Mouse (Mus musculus) mesoderm, embryonic 11.5 days (tissue): ENCODE measurements at regions not wholly inside any gene's neighbourhood (a gene's known extent, or its start where the extent isn't known, plus 50 kb on each side); places are given as distances from the start of the nearest gene placed in this dataset.

Source experiments
- DNase-seq: peaks from one replicate; pipeline ENCODE4 v3.0.0-alpha.2; 2012; ENCODE audit warnings: low read depth, low spot score

DNA sequence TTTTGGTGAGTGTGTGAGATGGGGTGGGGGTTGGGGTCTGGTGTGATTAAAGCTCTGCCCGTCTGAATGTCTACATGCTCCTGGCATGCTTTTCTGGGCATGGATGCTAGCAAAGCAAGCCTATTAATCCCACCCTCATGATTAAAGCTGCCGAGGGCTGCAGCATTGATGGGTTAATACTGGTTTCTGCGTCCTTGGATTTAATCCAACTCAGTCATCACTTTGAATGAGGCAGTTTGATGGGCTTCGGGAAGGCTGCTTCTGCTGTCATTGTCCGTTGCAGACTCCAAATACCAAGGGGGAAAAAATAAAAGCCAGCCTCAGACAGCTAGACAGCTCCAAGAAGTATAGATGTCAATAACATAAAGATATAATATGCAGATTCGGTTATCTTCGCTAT is 944.7 kb downstream of the Slc4a3 start:
- DNase-seq = no peak

GRCm38 (mm10) chr1:76491187-76491586 is 945.1 kb downstream of the Slc4a3 start:
- no peak for DNase-seq

DNA sequence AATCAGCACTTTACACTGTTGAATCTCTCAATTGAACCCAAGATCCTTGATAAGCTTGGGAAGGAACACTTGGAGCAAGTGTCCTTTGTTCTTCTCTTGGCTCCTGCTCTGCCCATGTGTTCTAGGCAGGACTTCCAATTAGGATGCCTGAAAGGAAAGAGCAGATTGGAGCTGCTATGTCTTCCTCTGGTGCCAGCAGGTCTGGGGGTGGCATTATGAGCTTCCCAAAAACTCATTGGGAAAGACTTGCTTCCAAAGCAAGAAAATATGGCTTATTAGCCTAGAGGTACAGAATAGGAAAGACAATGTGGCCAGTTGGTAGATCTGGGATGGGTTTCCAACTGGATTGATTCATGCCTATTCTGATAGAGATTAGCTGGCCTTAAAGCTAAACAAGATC is 959.1 kb downstream of the Slc4a3 start:
- no peak for DNase-seq

DNA sequence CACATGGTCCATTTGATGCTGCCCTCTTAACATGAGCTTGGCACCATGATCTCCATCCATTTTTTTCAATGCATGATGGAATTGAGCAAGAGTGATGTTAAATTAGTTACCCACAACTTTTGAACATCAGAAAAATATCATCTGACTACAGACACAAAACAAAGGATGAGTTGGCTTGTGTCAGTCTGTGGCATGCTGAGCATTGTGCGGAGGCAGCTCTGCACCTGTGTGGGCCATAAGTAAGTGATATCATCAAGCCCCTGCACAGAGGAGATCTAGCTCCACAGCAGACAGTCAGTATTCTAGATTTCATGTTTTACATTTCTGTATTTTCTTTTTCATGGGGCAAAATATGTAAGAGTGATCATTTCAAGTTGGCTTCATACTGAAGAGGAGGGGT is 962.8 kb downstream of the Slc4a3 start:
- no peak for DNase-seq

- no peak for DNase-seq
Observed at GRCm38 (mm10) chr1:76509486-76509885, 963.4 kb downstream of the Slc4a3 start.

DNA sequence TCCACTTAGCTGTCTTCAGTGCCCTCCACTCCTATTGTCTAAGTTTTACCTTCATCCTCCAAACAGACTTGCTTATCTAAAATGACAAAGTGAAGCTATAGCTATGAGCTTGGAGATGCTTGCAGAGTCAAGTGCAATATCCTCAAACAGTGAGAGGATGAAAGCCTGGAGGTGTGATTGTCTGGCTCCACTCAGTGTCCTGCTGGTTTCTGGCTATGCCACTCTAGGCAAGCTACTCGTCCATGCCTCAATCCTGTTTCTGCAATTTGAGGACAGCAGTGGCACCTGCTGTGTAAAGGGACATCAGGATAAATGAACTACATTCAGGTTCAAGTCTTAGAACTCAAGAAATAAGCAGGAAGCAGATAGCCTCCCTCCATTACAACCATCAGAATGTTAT is 966.1 kb downstream of the Slc4a3 start:
- no peak for DNase-seq

DNA sequence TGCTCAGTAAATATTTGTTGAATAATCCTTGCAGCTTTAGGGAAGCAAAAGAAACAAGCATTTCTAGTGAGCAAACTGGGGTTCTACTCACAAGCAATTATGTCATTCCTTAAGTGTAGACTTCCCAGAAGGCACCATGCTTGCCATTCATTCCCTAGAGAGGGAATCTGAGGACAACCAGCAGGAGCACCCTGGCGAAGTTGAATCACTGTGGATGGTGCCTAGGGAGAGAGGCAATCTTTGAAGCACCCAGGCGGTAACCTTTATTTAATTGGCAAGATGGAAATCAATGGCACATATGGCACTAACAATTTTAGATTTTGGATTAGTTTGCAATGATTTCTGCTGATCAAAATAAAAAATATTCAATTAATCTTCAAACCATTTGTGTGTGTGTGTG is 967.4 kb downstream of the Slc4a3 start:
- no peak for DNase-seq

- peak; percentile 66 for DNase-seq
Observed at GRCm38 (mm10) chr1:76529531-76529930, 983.5 kb downstream of the Slc4a3 start.

GRCm38 (mm10) chr1:76530342-76530741 is 984.3 kb downstream of the Slc4a3 start:
- DNase-seq = no peak

DNA sequence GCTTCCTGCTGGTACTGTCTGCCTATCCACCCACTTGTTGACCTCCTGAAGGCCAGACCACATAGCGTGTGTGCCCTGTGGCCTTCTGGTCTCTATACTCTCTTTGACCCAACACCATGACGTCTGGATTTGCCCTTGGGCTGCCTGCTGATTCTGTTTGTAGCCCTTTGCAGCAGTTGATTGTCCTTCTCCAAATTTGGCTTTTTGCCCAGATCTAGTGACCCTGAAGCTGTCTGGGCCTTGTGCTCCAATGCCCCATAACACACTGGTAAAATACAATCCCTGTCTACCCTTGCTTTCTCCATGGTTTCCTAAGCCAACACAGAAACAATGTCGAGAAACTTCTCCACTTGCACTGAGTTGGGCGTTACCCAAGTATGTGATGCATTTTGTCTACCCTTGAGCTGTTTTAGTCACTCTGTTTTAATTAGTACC is 979.3 kb downstream of the Epha4 start:
- DNase-seq = peak; percentile 54

DNA sequence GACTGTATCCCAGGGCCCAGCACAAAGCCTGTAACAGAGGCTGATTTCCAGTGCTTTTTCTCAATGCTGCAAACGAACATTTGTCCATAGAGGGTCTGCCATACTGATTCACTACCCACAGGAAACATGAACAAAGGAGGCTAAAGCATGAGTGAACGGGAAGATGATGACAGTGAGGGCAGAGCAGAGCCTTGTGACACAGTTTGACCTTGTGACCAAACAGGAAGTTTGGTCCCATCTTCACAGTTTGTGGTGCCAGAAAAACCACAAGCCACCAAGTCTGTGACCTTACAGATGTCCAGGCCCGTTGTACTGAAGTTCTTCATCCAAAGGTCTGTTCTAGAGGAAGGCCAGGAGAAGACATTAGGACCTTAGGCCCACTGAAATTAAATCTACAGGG is 974.4 kb downstream of the Epha4 start:
- no peak for DNase-seq

GRCm38 (mm10) chr1:76550876-76551275 is 964.0 kb downstream of the Epha4 start:
- DNase-seq = no peak

- DNase-seq = no peak
Observed at GRCm38 (mm10) chr1:76559441-76559840, 955.4 kb downstream of the Epha4 start.

DNA sequence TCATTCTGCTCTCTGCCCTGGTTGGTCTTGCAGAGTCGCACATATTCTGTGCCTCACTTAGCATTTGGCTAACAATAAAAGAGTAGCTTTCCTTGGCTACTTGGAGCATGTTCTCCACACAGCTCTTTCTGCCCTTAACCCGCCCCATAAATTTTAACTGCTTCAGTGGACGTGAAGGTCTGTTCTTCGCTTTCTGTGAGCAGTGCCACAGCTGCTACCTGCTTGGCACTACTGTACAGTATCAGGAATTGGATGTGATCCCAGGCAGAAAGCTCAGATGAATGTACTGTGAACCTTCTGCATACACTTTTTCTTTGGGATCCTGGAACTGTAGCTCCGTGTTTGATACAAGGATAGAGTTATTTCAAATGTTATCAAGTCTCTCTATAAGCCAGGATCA is 939.4 kb downstream of the Epha4 start:
- peak; percentile 14 for DNase-seq

DNA sequence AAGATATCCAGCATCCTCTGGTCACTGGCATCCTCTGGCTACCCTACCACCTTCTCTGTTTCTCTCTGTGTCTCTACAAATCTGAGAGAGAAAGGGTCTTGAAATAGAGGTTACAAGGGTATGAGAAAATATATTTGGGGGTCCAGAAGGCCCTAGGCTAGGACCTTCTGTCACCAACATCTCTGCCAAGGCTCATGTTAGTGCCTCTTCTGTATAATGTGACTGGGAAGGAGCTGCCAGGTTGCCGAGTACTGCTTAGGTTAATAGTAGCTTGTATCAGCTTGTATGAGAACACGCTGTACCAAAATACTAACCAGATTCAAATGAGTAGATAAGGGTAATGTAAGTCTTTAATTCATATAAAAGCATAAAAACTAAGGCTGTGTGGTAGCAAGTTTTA is 929.0 kb downstream of the Epha4 start:
- no peak for DNase-seq

- DNase-seq = no peak
Observed at GRCm38 (mm10) chr1:76625831-76626230, 889.1 kb downstream of the Epha4 start.

- no peak for DNase-seq
Observed at GRCm38 (mm10) chr1:76629861-76630260, 885.0 kb downstream of the Epha4 start.

GRCm38 (mm10) chr1:76634071-76634470 is 880.8 kb downstream of the Epha4 start:
- DNase-seq = no peak

DNA sequence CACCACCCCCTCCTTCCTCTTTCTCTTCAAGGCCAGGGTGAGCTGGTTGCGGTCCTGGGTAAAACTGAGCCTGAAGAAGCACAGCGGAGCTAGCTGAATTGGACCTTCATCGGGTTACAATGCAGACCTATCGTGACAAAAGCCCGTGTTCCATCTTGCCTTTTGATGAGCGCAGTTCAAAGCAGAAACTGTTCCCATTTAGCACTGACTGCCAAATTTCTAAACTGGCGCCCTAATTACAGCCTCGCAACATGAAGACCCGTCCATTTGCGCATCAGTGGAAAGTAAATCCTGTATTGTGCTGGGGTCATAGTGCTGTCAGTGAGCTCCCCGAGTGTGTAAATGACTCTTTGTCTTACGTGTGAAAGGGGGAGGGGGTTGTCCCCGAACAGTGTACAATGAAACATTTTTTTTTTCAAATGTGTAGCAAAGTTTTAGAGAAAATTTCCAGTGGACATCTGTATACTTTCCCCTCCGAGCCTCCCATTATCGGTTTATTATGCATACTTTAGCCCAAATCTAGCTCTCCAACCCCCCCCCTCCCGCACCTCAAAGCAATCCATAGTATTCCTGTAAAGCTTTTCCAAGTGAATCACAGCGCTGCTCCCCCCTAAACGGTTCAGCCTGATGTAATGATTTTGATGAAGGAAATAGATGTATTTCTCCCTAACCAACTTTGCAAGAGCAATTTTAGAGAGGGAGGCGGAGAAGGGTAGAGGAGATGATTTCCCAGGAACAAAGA is 877.4 kb downstream of the Epha4 start:
- no peak for DNase-seq

DNA sequence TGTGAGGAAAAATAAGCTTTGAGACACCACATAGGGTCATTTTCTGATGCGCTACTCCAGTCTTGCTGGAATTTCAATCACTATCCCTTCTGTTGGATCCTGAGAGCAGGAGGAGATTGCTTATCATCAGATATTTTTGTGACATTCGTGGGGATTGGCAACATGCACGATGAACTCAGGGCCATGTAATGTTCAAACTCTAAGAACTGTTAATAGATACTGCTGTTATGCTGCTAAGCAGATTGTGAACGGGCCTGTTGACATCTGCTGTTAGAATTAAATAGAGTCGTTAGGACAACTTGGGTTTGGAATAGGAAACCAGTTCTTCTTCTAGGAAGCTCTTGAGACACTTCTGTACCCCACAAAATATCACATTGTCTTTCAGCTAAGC is 876.9 kb downstream of the Epha4 start:
- DNase-seq = no peak

GRCm38 (mm10) chr1:76641181-76641711 is 873.6 kb downstream of the Epha4 start:
- DNase-seq = no peak

GRCm38 (mm10) chr1:76642703-76643102 is 872.2 kb downstream of the Epha4 start:
- no peak for DNase-seq

DNA sequence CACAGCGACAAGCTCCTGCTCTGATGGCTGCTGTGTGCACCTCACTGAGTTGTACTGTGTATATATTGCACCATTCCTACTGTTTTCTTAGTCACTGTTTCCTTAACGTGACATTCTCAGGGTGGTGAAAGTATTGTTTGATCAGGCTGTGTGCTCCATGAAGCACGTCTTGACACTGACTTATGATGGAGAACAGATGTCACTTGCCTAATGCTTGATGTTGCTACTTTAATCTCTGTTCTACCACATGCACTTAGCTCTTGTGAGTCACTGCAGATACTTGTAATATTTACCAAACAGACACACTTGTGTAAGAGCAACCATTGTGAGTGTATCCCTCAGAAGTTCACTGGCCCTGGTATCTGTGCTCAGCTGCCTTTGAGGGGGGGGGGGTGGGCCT is 870.0 kb downstream of the Epha4 start:
- no peak for DNase-seq

- DNase-seq = no peak
Observed at GRCm38 (mm10) chr1:76654826-76655225, 860.1 kb downstream of the Epha4 start.
